Mouse (Mus musculus) myocyte (in vitro differentiated cells): ENCODE measurements around the gene Olfr1044. TPM values are rescaled to one million over a fixed set of nuclear protein-coding genes. Genes with fewer than 3 reads are reported as not detected.

Experiments
- H3K27me3 ChIP-seq: one replicate; pipeline ENCODE4 v1.6.1; 2011; ENCODE audit not compliant: control insufficient read depth, insufficient read depth, insufficient read length
- H3K36me3 ChIP-seq: one replicate; pipeline ENCODE4 v1.6.1; 2011; ENCODE audit not compliant: control insufficient read depth, insufficient read depth
- H3K4me2 ChIP-seq: one replicate; pipeline ENCODE4 v1.6.1; 2011; ENCODE audit warnings: low read depth, control low read depth
- H3K4me3 ChIP-seq: one replicate; pipeline ENCODE4 v1.5.1; 2011; ENCODE audit warnings: mild to moderate bottlenecking, control low read depth, moderate library complexity
- H3K79me2 ChIP-seq: one replicate; pipeline ENCODE4 v1.6.1; 2011; ENCODE audit not compliant: control insufficient read depth, insufficient read depth
- H3ac ChIP-seq: one replicate; pipeline ENCODE4 v1.6.1; 2011; ENCODE audit not compliant: control insufficient read depth, insufficient read length
- CEBPB ChIP-seq: IDR thresholded peaks from 2 replicates; pipeline ENCODE4 v1.6.1; 2011; ENCODE audit warnings: mild to moderate bottlenecking, moderate library complexity; ENCODE audit not compliant: poor library complexity, insufficient read depth, severe bottlenecking
- E2F4 ChIP-seq: IDR thresholded peaks from one replicate; pipeline ENCODE4 v1.6.1; 2011; ENCODE audit warnings: mild to moderate bottlenecking, control low read depth, moderate library complexity; ENCODE audit not compliant: insufficient read depth
- MAX ChIP-seq: IDR thresholded peaks from one replicate; pipeline ENCODE4 v1.6.1; 2011; ENCODE audit warnings: low read depth, mild to moderate bottlenecking, control low read depth
- MYOD1 ChIP-seq, 3 experiments: IDR thresholded peaks; one replicate each; pipeline ENCODE4 v1.6.1; 2011; ENCODE audit warnings: control low read depth in 2 of 3, low read depth in 2 of 3, mild to moderate bottlenecking in 2 of 3, moderate library complexity in 1 of 3; ENCODE audit not compliant: insufficient read length in 2 of 3, control insufficient read depth in 1 of 3
- MYOG ChIP-seq, 3 experiments: IDR thresholded peaks; one replicate each; pipeline ENCODE4 v1.6.1; 2011; ENCODE audit warnings: control low read depth in 2 of 3, low read depth in 2 of 3, mild to moderate bottlenecking in 2 of 3; ENCODE audit not compliant: insufficient read length in 2 of 3, control insufficient read depth in 1 of 3, insufficient read depth in 1 of 3
- POLR2A ChIP-seq: IDR thresholded peaks from one replicate; pipeline ENCODE4 v1.6.1; 2011; ENCODE audit warnings: low read depth, mild to moderate bottlenecking, control low read depth, moderate library complexity; ENCODE audit not compliant: insufficient read length
- POLR2AphosphoS2 ChIP-seq: IDR thresholded peaks from one replicate; pipeline ENCODE4 v1.6.1; 2011; ENCODE audit warnings: low read depth, control low read depth; ENCODE audit not compliant: insufficient read length
- REST ChIP-seq: IDR thresholded peaks from one replicate; pipeline ENCODE4 v1.6.1; 2011; ENCODE audit warnings: mild to moderate bottlenecking, control low read depth, moderate library complexity; ENCODE audit not compliant: insufficient read depth, insufficient read length
- SRF ChIP-seq: IDR thresholded peaks from one replicate; pipeline ENCODE4 v1.6.1; 2011; ENCODE audit warnings: low read depth; ENCODE audit not compliant: control insufficient read depth, insufficient read length
- TCF12 ChIP-seq: IDR thresholded peaks from one replicate; pipeline ENCODE4 v1.6.1; 2011; ENCODE audit warnings: mild to moderate bottlenecking, control low read depth; ENCODE audit not compliant: poor library complexity, insufficient read depth, severe bottlenecking
- TCF3 ChIP-seq: IDR thresholded peaks from one replicate; pipeline ENCODE4 v1.6.1; 2011; ENCODE audit warnings: low read depth, control low read depth; ENCODE audit not compliant: insufficient read length
- USF1 ChIP-seq: IDR thresholded peaks from one replicate; pipeline ENCODE4 v1.6.1; 2011; ENCODE audit warnings: low read depth, mild to moderate bottlenecking, control low read depth, moderate library complexity
- polyA plus RNA-seq: library from polyadenylated mRNA; unstranded; fragments of >200 nt; fragmentation: generic; extraction: Trizol; gene quantifications from one replicate; pipeline ENCODE4 v1.2.1, GENCODE M21; 2012; ENCODE audit warnings: missing spikeins

The Olfr1044 gene
- polyA plus RNA-seq, 1 experiment = not detected

- H3ac ChIP-seq = no peak within 1 kb of the TSS
- H3K79me2 ChIP-seq = no peaks in the 10 kb centered on the region
- no peak within 1 kb of the TSS for H3K4me2 ChIP-seq
- no peaks in the 10 kb centered on the region for H3K27me3 ChIP-seq
- no peaks in the 10 kb centered on the region for H3K36me3 ChIP-seq
- no peak within 1 kb of the TSS for H3K4me3 ChIP-seq
- TF ChIP-seq MAX (no peak), USF1 (no peak), REST (no peak), POLR2AphosphoS2 (no peak), MYOD1 (IDR thresholded peaks at IDR 0.05; ENCODE audit: control insufficient read depth in 1 of 3, insufficient read length in 2 of 3, low read depth in 2 of 3) (no peak), TCF3 (no peak), MYOG (IDR thresholded peaks at IDR 0.05; ENCODE audit: control insufficient read depth in 1 of 3, insufficient read depth in 1 of 3, insufficient read length in 2 of 3, low read depth in 2 of 3) (no peak), POLR2A (no peak), TCF12 (no peak), SRF (no peak), CEBPB (no peak), E2F4 (no peak)
Measured at GRCm38 (mm10) chr2:86135828-86136227, 41.8 kb downstream of the Olfr1044 start, which contains the start of gene Olfr1039. Olfr1039 (minus strand) TSS chr2:86135928.

Other genes starting within 250 kb of the Olfr1044 start
- gene Olfr1028, start 227.4 kb downstream of the Olfr1044 start, polyA plus RNA-seq = not detected
- gene Olfr1029, start 203.9 kb downstream of the Olfr1044 start, polyA plus RNA-seq = not detected
- not detected for gene Olfr1030, start 198.5 kb downstream of the Olfr1044 start, polyA plus RNA-seq
- gene Olfr1031, start 187.5 kb downstream of the Olfr1044 start, polyA plus RNA-seq = not detected
- not detected for gene Olfr1032, start 172.3 kb downstream of the Olfr1044 start, polyA plus RNA-seq
- not detected for gene Olfr1033, start 157.2 kb downstream of the Olfr1044 start, polyA plus RNA-seq
- not detected for gene Olfr1034, start 132.0 kb downstream of the Olfr1044 start, polyA plus RNA-seq
- gene Olfr1036, start 103.8 kb downstream of the Olfr1044 start, polyA plus RNA-seq = not detected
- gene Olfr1037, start 90.4 kb downstream of the Olfr1044 start, polyA plus RNA-seq = not detected
- gene Olfr1039, start 41.9 kb downstream of the Olfr1044 start, polyA plus RNA-seq = not detected
- gene Olfr1040, start 31.1 kb downstream of the Olfr1044 start, polyA plus RNA-seq = not detected
- gene Olfr1042, start 16.0 kb downstream of the Olfr1044 start, polyA plus RNA-seq = not detected
- not detected for gene Olfr1043, start 10.3 kb downstream of the Olfr1044 start, polyA plus RNA-seq
- not detected for gene Olfr52, start 7.9 kb upstream of the Olfr1044 start, polyA plus RNA-seq
- gene Olfr1045, start 25.2 kb upstream of the Olfr1044 start, polyA plus RNA-seq = not detected
- gene Olfr1046, start 41.5 kb upstream of the Olfr1044 start, polyA plus RNA-seq = not detected
- gene Olfr1047, start 53.6 kb upstream of the Olfr1044 start, polyA plus RNA-seq = not detected
- gene Olfr1048, start 62.5 kb upstream of the Olfr1044 start, polyA plus RNA-seq = not detected
- not detected for gene Olfr1049, start 80.5 kb upstream of the Olfr1044 start, polyA plus RNA-seq
- not detected for gene Olfr1051, start 101.3 kb upstream of the Olfr1044 start, polyA plus RNA-seq
- gene Olfr1052, start 114.6 kb upstream of the Olfr1044 start, polyA plus RNA-seq = not detected
- not detected for gene Olfr1053, start 137.5 kb upstream of the Olfr1044 start, polyA plus RNA-seq
- not detected for gene Olfr1054, start 157.6 kb upstream of the Olfr1044 start, polyA plus RNA-seq
- gene Olfr1055, start 172.5 kb upstream of the Olfr1044 start, polyA plus RNA-seq = not detected
- not detected for gene Olfr1056, start 184.6 kb upstream of the Olfr1044 start, polyA plus RNA-seq
- not detected for gene Olfr1057, start 200.6 kb upstream of the Olfr1044 start, polyA plus RNA-seq
- gene Olfr1058, start 210.7 kb upstream of the Olfr1044 start, polyA plus RNA-seq = not detected
- gene Olfr1061, start 236.2 kb upstream of the Olfr1044 start, polyA plus RNA-seq = not detected
- not detected for gene Olfr1062, start 248.9 kb upstream of the Olfr1044 start, polyA plus RNA-seq